ENCODE assay signal across 16 mouse cellular contexts in the genomic region with DNA sequence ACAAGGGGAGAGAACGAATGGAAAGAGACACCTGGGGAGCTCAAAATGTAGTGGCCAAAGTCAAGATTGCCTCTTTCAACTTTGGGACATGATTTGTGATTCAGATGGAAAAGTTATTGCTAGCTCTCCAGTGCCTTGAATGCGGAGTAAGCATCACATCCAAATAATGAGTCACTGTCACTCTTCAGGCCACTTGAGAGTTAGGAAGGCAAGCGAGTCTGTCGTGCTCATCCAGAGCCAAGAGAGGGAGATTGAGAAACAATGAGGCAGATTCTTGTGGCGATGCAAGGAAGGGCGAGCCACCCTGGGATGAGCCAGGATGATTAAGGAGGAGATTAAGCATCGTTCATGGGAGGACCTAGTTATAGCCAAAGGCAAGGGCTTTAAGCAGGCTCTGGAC.
"Had no signal": no experiment of that assay in that cellular context is flagged by ENCODE, and none has a peak within 500 bp of the region (broad histone marks: within the 10 kb centered on the region; RNA-seq: fewer than 3 reads in every experiment).

No protein-coding gene starts in this region.

- H3K27ac ChIP-seq: kidney, postnatal 0 days; layer of hippocampus, adult 2 months; limb, embryonic 12.5 days; liver, embryonic 13.5 days; lung, embryonic 15.5 days; macrophage; midbrain, embryonic 12.5 days; neural tube, embryonic 15.5 days; stomach, postnatal 0 days had no signal

- H3K36me3 ChIP-seq: liver, embryonic 13.5 days had no signal

- H3K9ac ChIP-seq: limb, embryonic 12.5 days; liver, embryonic 13.5 days; liver, postnatal 0 days; lung, embryonic 15.5 days; midbrain, embryonic 12.5 days; neural tube, embryonic 15.5 days had no signal

- H3K27me3 ChIP-seq: limb, embryonic 12.5 days; liver, embryonic 13.5 days; lung, embryonic 15.5 days; midbrain, embryonic 12.5 days; neural tube, embryonic 15.5 days had no signal

- H3K4me2 ChIP-seq: limb, embryonic 12.5 days; liver, embryonic 13.5 days; lung, embryonic 15.5 days; midbrain, embryonic 12.5 days; neural tube, embryonic 15.5 days had no signal

- ATAC-seq: liver, postnatal 0 days had no signal

- H3K9me3 ChIP-seq: limb, embryonic 12.5 days; liver, embryonic 13.5 days; lung, embryonic 15.5 days; megakaryocyte, embryonic 14.5 days; midbrain, embryonic 12.5 days; neural tube, embryonic 15.5 days had no signal

- H3K4me1 ChIP-seq: limb, embryonic 12.5 days; liver, embryonic 13.5 days; lung, embryonic 15.5 days; midbrain, embryonic 12.5 days; neural tube, embryonic 15.5 days had no signal

- H3K4me3 ChIP-seq: layer of hippocampus, adult 2 months; limb, embryonic 12.5 days; liver, embryonic 13.5 days; lung, embryonic 15.5 days; megakaryocyte, embryonic 14.5 days; midbrain, embryonic 12.5 days; neural tube, embryonic 15.5 days had no signal

- DNase-seq: kidney, postnatal 36 days; liver; liver, embryonic 13.5 days; liver, postnatal 0 days; lung, postnatal 14 days; right cerebral cortex, adult 18-20 months; right cerebral cortex, postnatal 25 days had no signal
